Mouse (Mus musculus) lung, postnatal 0 days (tissue): ENCODE data around the gene Ttc16. TPM values are rescaled to one million over a fixed set of nuclear protein-coding genes. Genes with fewer than 3 reads are reported as not detected.

Experiments
- ATAC-seq: fragments of 200-750 bp; cut with Nextera tagmentation; 2 replicates; pipeline ENCODE4 v1.8.0; 2017; ENCODE audit warnings: moderate library complexity
- DNase-seq: peaks from one replicate; pipeline ENCODE4 v3.0.0-alpha.2; 2016; ENCODE audit warnings: low spot score
- H3K27ac ChIP-seq: fragments of 300-500 bp; sonication (generic); 2 replicates; pipeline ENCODE4 v1.5.1; 2014; ENCODE audit warnings: antibody characterized with exemption, mild to moderate bottlenecking, low read length, mixed read lengths
- H3K27me3 ChIP-seq: fragments of 300-500 bp; sonication (generic); replicated peaks from 2 replicates; pipeline ENCODE4 v1.6.1; 2014; ENCODE audit warnings: low read length, mixed read lengths; ENCODE audit not compliant: insufficient read depth
- H3K36me3 ChIP-seq: fragments of 300-500 bp; sonication (generic); 2 replicates; pipeline ENCODE4 v1.6.1; 2014; ENCODE audit warnings: low read length, mixed read lengths; ENCODE audit not compliant: insufficient read depth
- H3K4me1 ChIP-seq: fragments of 300-500 bp; sonication (generic); 2 replicates; pipeline ENCODE4 v1.6.1; 2014; ENCODE audit warnings: antibody characterized with exemption, low read depth, low read length, mixed read lengths; ENCODE audit not compliant: insufficient read depth
- H3K4me2 ChIP-seq: fragments of 300-500 bp; sonication (generic); replicated peaks from 2 replicates; pipeline ENCODE4 v1.6.1; 2014; ENCODE audit warnings: low read depth, mild to moderate bottlenecking, low read length, moderate library complexity, mixed read lengths
- H3K4me3 ChIP-seq: fragments of 300-500 bp; sonication (generic); 2 replicates; pipeline ENCODE4 v1.5.1; 2014; ENCODE audit warnings: low read depth, low read length
- H3K9ac ChIP-seq: fragments of 300-500 bp; sonication (generic); replicated peaks from 2 replicates; pipeline ENCODE4 v1.6.1; 2014; ENCODE audit warnings: low read depth, mild to moderate bottlenecking
- H3K9me3 ChIP-seq: fragments of 300-500 bp; sonication (generic); 2 replicates; pipeline ENCODE4 v1.6.1; 2016; ENCODE audit warnings: low read length, mixed read lengths
- CTCF ChIP-seq: IDR thresholded peaks from 2 replicates; pipeline ENCODE4 v1.5.1; 2016; ENCODE audit warnings: antibody characterized with exemption, mild to moderate bottlenecking
- EP300 ChIP-seq: IDR thresholded peaks from 2 replicates; pipeline ENCODE4 v1.6.1; 2016; ENCODE audit warnings: antibody characterized with exemption, mild to moderate bottlenecking, control low read depth
- WGBS: fragments of 180-500 bp; shearing (Covaris S2); extraction: QIAGEN DNeasy Blood & Tissue Kit; methylation state at CpG from one replicate; pipeline ENCODE4 v1.1.7; 2014; 5-methylcytosine and 5-hydroxymethylcytosine counted together
- polyA plus RNA-seq: library from polyadenylated mRNA; unstranded; fragments of >200 nt; fragmentation: Nextera tagmentation; extraction: Ambion mirVana; gene quantifications from 2 replicates; pipeline ENCODE4 v1.2.1, GENCODE M21; 2015

Ttc16 gene
- polyA plus RNA-seq, 1 experiment from 2014 or later = 1.8 TPM

- Histone ChIP-seq H3K27me3 (no peaks in the 10 kb centered on the region), H3K9ac (no peak overlapping the region), H3K9me3 (no peaks in the 10 kb centered on the region), H3K4me3 (no peak overlapping the region), H3K4me1 (no peaks in the 10 kb centered on the region), H3K4me2 (no peak overlapping the region), H3K36me3 (0 out of 2 replicates have a peak, but pooled peaks cover 4% of the 10 kb centered on the region), H3K27ac (no peak overlapping the region)
- DNase-seq (no peak), ATAC-seq (no peak)
- WGBS = 75% methylated on average over 4 of the region's 4 CpGs
- no peak for TF ChIP-seq EP300
- no peak for TF ChIP-seq CTCF
Observed at GRCm38 (mm10) chr2:32761859-32762258, 13.6 kb downstream of the Ttc16 start.

- Histone ChIP-seq H3K9ac (no peak overlapping the region), H3K4me1 (no peaks in the 10 kb centered on the region), H3K27me3 (no peaks in the 10 kb centered on the region), H3K27ac (no peak overlapping the region), H3K4me2 (no peak overlapping the region), H3K36me3 (0 out of 2 replicates have a peak, but pooled peaks cover 4% of the 10 kb centered on the region), H3K4me3 (no peak overlapping the region), H3K9me3 (no peaks in the 10 kb centered on the region)
- ATAC-seq (no peak), DNase-seq (no peak)
- WGBS = 89% methylated on average over 14 of the region's 14 CpGs
- TF ChIP-seq EP300 = no peak
- TF ChIP-seq CTCF = no peak
Observed at GRCm38 (mm10) chr2:32761361-32761760, 14.1 kb downstream of the Ttc16 start.

GRCm38 (mm10) chr2:32759001-32759400 is 16.4 kb downstream of the Ttc16 start:
- TF ChIP-seq CTCF = no peak
- no peak overlapping the region for H3K27ac ChIP-seq
- H3K9ac ChIP-seq = no peak overlapping the region
- peaks cover 7% of the 10 kb centered on the region; the same call in 1 of the 2 replicates for H3K36me3 ChIP-seq
- DNase-seq (no peak), ATAC-seq (no peak)
- 91% methylated on average over 2 of the region's 2 CpGs for WGBS
- no peaks in the 10 kb centered on the region for H3K27me3 ChIP-seq
- no peaks in the 10 kb centered on the region for H3K9me3 ChIP-seq
- H3K4me1 ChIP-seq = no peaks in the 10 kb centered on the region
- H3K4me3 ChIP-seq = no peak overlapping the region
- no peak overlapping the region for H3K4me2 ChIP-seq

GRCm38 (mm10) chr2:32758503-32758902 is 16.9 kb downstream of the Ttc16 start:
- Histone ChIP-seq H3K4me2 (no peak overlapping the region), H3K27ac (no peak overlapping the region), H3K4me1 (no peaks in the 10 kb centered on the region), H3K27me3 (no peaks in the 10 kb centered on the region), H3K36me3 (peaks cover 9% of the 10 kb centered on the region; the same call in 1 of the 2 replicates), H3K4me3 (no peak overlapping the region), H3K9me3 (no peaks in the 10 kb centered on the region), H3K9ac (no peak overlapping the region)
- DNase-seq (no peak), ATAC-seq (no peak)
- no peak for TF ChIP-seq EP300
- TF ChIP-seq CTCF = no peak
- WGBS = 69% methylated on average over 8 of the region's 8 CpGs

GRCm38 (mm10) chr2:32757056-32757845 is 18.2 kb downstream of the Ttc16 start, which contains the start of gene Tor2a:
Tor2a (plus strand) TSS chr2:32757234.
- H3K9ac ChIP-seq = peak within 1 kb of the TSS; percentile 71
- ATAC-seq (peak; percentile 97), DNase-seq (peak; percentile 99)
- no peaks in the 10 kb centered on the region for H3K4me1 ChIP-seq
- H3K36me3 ChIP-seq = peaks cover 11% of the 10 kb centered on the region; the same call in 1 of the 2 replicates
- peak within 1 kb of the TSS; percentile 58 for H3K4me3 ChIP-seq
- peak within 1 kb of the TSS; percentile 92 for H3K27ac ChIP-seq
- under 1% methylated on average over 54 of the region's 66 CpGs for WGBS
- H3K27me3 ChIP-seq = no peaks in the 10 kb centered on the region
- no peak for TF ChIP-seq EP300
- peak; percentile 95 for TF ChIP-seq CTCF
- H3K4me2 ChIP-seq = peak within 1 kb of the TSS; percentile 78
- H3K9me3 ChIP-seq = no peaks in the 10 kb centered on the region

GRCm38 (mm10) chr2:32756674-32757055 is 18.8 kb downstream of the Ttc16 start:
- H3K9me3 ChIP-seq = no peaks in the 10 kb centered on the region
- no peak overlapping the region for H3K4me2 ChIP-seq
- H3K4me1 ChIP-seq = no peaks in the 10 kb centered on the region
- H3K9ac ChIP-seq = no peak overlapping the region
- H3K4me3 ChIP-seq = no peak overlapping the region
- no peak overlapping the region for H3K27ac ChIP-seq
- WGBS = 34% methylated on average over 6 of the region's 6 CpGs
- DNase-seq = no peak
- no peaks in the 10 kb centered on the region for H3K27me3 ChIP-seq
- ATAC-seq = peak; percentile 15
- peaks cover 7% of the 10 kb centered on the region; the same call in 1 of the 2 replicates for H3K36me3 ChIP-seq
- TF ChIP-seq EP300 (no peak), CTCF (no peak)
